Mouse (Mus musculus): ENCODE results near the gene Sppl2c. TPM values are rescaled to one million over a fixed set of nuclear protein-coding genes. Genes with fewer than 3 reads are reported as not detected.

Gene Sppl2c
- polyA plus RNA-seq, 1 experiment from 2014 or later = not detected

DNA sequence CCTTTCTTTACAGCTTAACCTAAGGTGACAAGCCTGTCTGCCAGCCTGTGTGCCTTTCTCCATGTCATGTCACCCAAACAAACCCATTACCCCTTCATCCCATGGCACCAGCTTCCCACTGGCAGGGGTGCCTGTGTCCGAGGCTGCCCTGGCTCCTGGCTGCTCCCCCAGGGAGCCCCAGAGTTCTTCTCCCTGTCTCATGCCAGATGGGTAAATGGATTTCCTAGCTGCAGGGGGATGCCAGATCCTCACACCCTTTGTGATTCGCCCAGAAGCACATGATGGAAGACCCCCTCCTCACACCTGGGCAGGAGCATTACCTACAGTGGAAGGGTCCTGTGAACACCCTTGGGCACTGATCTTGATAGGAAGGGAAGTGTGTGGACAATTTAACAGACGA is 29.7 kb upstream of the Sppl2c start:
- Histone ChIP-seq H3K9ac (ENCODE audit: low read depth, low read length) (no peak overlapping the region), H3K4me1 (replicated peaks; ENCODE audit: control insufficient read depth, insufficient read depth, low read length) (0 out of 2 replicates have a peak, but pooled peaks cover 3% of the 10 kb centered on the region), H3K9me3 (ENCODE audit: control insufficient read depth, low read length) (no peaks in the 10 kb centered on the region), H3K27me3 (replicated peaks; ENCODE audit: control insufficient read depth, insufficient read depth, low read length) (peaks cover 23% of the 10 kb centered on the region), H3K4me3 (ENCODE audit: low read depth, low read length) (no peak overlapping the region), H3K36me3 (ENCODE audit: control insufficient read depth, insufficient read depth, low read length) (no peaks in the 10 kb centered on the region), H3K4me2 (no peak overlapping the region), H3K27ac (ENCODE audit: low read depth, low read length) (no peak overlapping the region)
- DNase-seq (ENCODE audit: low spot score) (no peak), ATAC-seq (replicated peaks; ENCODE audit: low FRiP score) (no peak)
- WGBS = 56% methylated on average over 3 of the region's 3 CpGs

GRCm38 (mm10) chr11:104157603-104158259 is 28.4 kb upstream of the Sppl2c start:
- H3K27me3 ChIP-seq (replicated peaks; ENCODE audit: control insufficient read depth, insufficient read depth, low read length) = peaks cover 23% of the 10 kb centered on the region
- peak; percentile 75 for ATAC-seq (replicated peaks; ENCODE audit: low FRiP score)

DNA sequence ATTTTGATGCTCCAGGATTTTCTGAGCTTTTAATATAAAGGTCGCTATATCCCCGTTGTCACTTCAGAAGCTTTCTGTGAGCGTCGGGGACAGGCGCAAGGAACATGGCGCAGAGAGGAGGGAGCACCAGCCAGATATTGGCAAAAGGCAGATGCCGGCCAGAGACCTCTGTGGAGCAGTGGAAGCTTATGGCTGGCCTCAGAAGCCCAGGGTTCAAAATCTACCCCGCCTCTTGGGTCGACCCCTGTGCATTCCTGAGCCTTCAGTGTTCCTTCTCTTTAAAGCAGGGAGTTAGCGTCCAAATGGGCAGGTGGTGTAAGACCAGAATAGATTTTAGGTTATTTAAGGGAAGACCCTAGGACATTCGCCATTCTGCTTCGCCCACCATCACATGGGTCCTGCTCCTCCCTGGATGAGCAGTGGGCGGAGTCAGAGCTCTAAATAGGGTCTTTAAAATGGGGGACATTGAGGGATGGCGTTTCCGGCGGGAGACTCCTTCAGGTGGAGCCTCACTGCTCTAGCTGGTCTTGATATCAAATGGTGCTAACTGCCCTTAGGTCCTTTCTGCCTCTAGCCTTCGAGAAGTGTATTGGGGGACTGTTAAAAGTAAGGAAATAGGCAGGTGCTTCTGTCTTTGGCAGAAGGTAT is 27.7 kb upstream of the Sppl2c start:
- Histone ChIP-seq H3K4me3 (ENCODE audit: low read depth, low read length) (no peak overlapping the region), H3K9ac (ENCODE audit: low read depth, low read length) (no peak overlapping the region), H3K27me3 (replicated peaks; ENCODE audit: control insufficient read depth, insufficient read depth, low read length) (peaks cover 23% of the 10 kb centered on the region), H3K27ac (ENCODE audit: low read depth, low read length) (no peak overlapping the region), H3K4me2 (peak overlapping the region; percentile 51), H3K36me3 (ENCODE audit: control insufficient read depth, insufficient read depth, low read length) (no peaks in the 10 kb centered on the region), H3K4me1 (replicated peaks; ENCODE audit: control insufficient read depth, insufficient read depth, low read length) (0 out of 2 replicates have a peak, but pooled peaks cover 3% of the 10 kb centered on the region), H3K9me3 (ENCODE audit: control insufficient read depth, low read length) (no peaks in the 10 kb centered on the region)
- 12% methylated on average over 17 of the region's 17 CpGs for WGBS
- DNase-seq (ENCODE audit: low spot score) (no peak), ATAC-seq (replicated peaks; ENCODE audit: low FRiP score) (no peak)

More at GRCm38 (mm10) chr11:104157603-104158259, 28.4 kb upstream of the Sppl2c start:
- Histone ChIP-seq H3K4me2 (peak overlapping the region; percentile 51), H3K4me3 (ENCODE audit: low read depth, low read length) (0 out of 2 replicates have a peak overlapping the region, but pooled peaks have one; percentile 17), H3K9me3 (ENCODE audit: control insufficient read depth, low read length) (no peaks in the 10 kb centered on the region), H3K36me3 (ENCODE audit: control insufficient read depth, insufficient read depth, low read length) (no peaks in the 10 kb centered on the region), H3K4me1 (replicated peaks; ENCODE audit: control insufficient read depth, insufficient read depth, low read length) (0 out of 2 replicates have a peak, but pooled peaks cover 3% of the 10 kb centered on the region), H3K9ac (ENCODE audit: low read depth, low read length) (no peak overlapping the region), H3K27ac (ENCODE audit: low read depth, low read length) (no peak overlapping the region)
- DNase-seq (ENCODE audit: low spot score) = peak; percentile 46
- WGBS = 8% methylated on average over 23 of the region's 23 CpGs

DNA sequence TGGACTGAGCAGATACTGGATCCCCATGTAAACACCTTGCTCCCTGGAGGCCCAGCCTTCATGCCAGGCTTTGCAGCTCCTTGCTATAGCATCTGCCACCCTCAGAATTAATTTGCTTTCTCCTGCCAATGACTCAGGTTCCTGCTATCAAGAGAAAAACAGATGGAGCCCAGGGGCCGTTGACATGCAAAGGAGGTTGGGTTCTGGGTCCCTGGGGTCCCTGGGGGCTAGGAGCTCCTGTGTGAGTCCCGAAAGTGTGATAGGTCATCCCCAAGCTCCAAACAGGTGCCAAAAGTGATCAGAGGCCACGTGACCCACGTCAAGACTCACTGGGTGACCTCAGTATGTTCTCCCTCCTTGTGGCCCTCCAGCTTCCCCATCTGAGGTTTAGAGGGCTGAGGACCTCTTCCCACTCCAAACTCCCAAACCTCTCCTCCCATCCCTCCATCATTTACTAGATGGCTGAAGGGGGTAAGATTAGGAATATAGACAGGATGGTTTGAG is 26.3 kb upstream of the Sppl2c start:
- H3K4me1 ChIP-seq (replicated peaks; ENCODE audit: control insufficient read depth, insufficient read depth, low read length) = 0 out of 2 replicates have a peak, but pooled peaks cover 3% of the 10 kb centered on the region
- WGBS = 59% methylated on average over 4 of the region's 4 CpGs
- no peak overlapping the region for H3K4me3 ChIP-seq (ENCODE audit: low read depth, low read length)
- ATAC-seq (replicated peaks; ENCODE audit: low FRiP score) (no peak), DNase-seq (ENCODE audit: low spot score) (no peak)
- no peaks in the 10 kb centered on the region for H3K9me3 ChIP-seq (ENCODE audit: control insufficient read depth, low read length)
- peaks cover 23% of the 10 kb centered on the region for H3K27me3 ChIP-seq (replicated peaks; ENCODE audit: control insufficient read depth, insufficient read depth, low read length)
- H3K36me3 ChIP-seq (ENCODE audit: control insufficient read depth, insufficient read depth, low read length) = no peaks in the 10 kb centered on the region
- no peak overlapping the region for H3K9ac ChIP-seq (ENCODE audit: low read depth, low read length)
- no peak overlapping the region for H3K27ac ChIP-seq (ENCODE audit: low read depth, low read length)
- no peak overlapping the region for H3K4me2 ChIP-seq

DNA sequence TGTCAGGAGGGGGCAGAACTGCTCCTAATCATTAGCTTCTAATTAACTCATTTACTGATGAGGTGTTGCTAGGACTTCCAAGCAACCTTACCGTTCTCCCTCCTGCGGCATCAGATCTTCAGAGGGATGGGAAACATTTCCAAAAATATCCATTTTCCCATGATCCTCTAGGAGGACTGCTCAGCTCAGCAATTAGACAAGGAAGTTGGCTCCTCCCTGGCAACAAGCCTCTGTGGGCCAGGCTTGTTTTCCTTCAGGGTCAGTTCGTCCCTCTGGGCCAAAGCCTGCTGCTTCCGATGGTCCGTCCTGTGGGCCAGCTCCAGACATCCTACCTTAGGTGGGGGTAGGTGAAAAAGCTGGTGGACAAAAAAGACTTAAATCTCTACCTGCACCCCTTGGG is 25.0 kb upstream of the Sppl2c start:
- H3K36me3 ChIP-seq (ENCODE audit: control insufficient read depth, insufficient read depth, low read length) = no peaks in the 10 kb centered on the region
- peaks cover 23% of the 10 kb centered on the region for H3K27me3 ChIP-seq (replicated peaks; ENCODE audit: control insufficient read depth, insufficient read depth, low read length)
- no peak for DNase-seq (ENCODE audit: low spot score)
- H3K4me1 ChIP-seq (replicated peaks; ENCODE audit: control insufficient read depth, insufficient read depth, low read length) = 0 out of 2 replicates have a peak, but pooled peaks cover 3% of the 10 kb centered on the region
- no peak overlapping the region for H3K27ac ChIP-seq (ENCODE audit: low read depth, low read length)
- ATAC-seq (replicated peaks; ENCODE audit: low FRiP score) = no peak
- no peak overlapping the region for H3K4me3 ChIP-seq (ENCODE audit: low read depth, low read length)
- H3K9ac ChIP-seq (ENCODE audit: low read depth, low read length) = no peak overlapping the region
- no peak overlapping the region for H3K4me2 ChIP-seq
- H3K9me3 ChIP-seq (ENCODE audit: control insufficient read depth, low read length) = no peaks in the 10 kb centered on the region
- 78% methylated on average over 5 of the region's 5 CpGs for WGBS

- Histone ChIP-seq H3K36me3 (ENCODE audit: control insufficient read depth, insufficient read depth, low read length) (no peaks in the 10 kb centered on the region), H3K4me3 (ENCODE audit: low read depth, low read length) (no peak overlapping the region), H3K27me3 (replicated peaks; ENCODE audit: control insufficient read depth, insufficient read depth, low read length) (no peaks in the 10 kb centered on the region; the same call in 1 of the 2 replicates), H3K9me3 (ENCODE audit: control insufficient read depth, low read length) (no peaks in the 10 kb centered on the region), H3K9ac (ENCODE audit: low read depth, low read length) (no peak overlapping the region), H3K27ac (ENCODE audit: low read depth, low read length) (no peak overlapping the region), H3K4me1 (replicated peaks; ENCODE audit: control insufficient read depth, insufficient read depth, low read length) (no peaks in the 10 kb centered on the region), H3K4me2 (no peak overlapping the region)
- DNase-seq (ENCODE audit: low spot score) (no peak), ATAC-seq (replicated peaks; ENCODE audit: low FRiP score) (no peak)
- WGBS = 82% methylated on average over 10 of the region's 10 CpGs
Observed at GRCm38 (mm10) chr11:104164257-104164656, 21.9 kb upstream of the Sppl2c start.

DNA sequence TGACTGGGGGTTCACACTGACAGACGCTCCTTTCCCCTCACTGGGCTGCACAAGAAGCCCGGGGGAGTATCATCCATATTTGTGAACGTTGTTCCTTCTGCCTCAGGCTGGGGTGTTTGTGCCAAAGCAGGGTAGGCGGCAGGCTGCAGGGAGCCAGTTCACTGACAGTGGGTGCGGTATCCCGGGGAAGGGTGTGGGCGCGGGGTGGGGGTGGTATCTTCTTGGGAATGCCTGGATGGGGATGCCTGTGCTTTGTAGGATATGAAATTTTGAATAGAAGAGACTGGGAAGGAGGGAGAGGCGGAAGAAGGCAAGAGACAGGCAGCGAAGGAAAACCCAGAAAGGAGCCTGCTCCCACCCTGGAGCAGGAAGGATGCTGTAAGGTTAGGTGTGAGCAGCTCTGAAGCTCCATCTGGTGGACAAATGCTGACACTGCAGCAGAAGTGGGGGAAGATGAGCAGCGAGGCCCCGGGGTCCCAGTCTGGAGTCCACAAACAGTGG is 14.8 kb upstream of the Sppl2c start:
- no peaks in the 10 kb centered on the region for H3K9me3 ChIP-seq (ENCODE audit: control insufficient read depth, low read length)
- no peaks in the 10 kb centered on the region for H3K36me3 ChIP-seq (ENCODE audit: control insufficient read depth, insufficient read depth, low read length)
- no peak overlapping the region for H3K4me3 ChIP-seq (ENCODE audit: low read depth, low read length)
- no peak overlapping the region for H3K27ac ChIP-seq (ENCODE audit: low read depth, low read length)
- H3K9ac ChIP-seq (ENCODE audit: low read depth, low read length) = no peak overlapping the region
- WGBS = 34% methylated on average over 12 of the region's 12 CpGs
- DNase-seq (ENCODE audit: low spot score) (peak; percentile 52), ATAC-seq (replicated peaks; ENCODE audit: low FRiP score) (no peak)
- no peak overlapping the region for H3K4me2 ChIP-seq
- no peaks in the 10 kb centered on the region for H3K27me3 ChIP-seq (replicated peaks; ENCODE audit: control insufficient read depth, insufficient read depth, low read length)
- H3K4me1 ChIP-seq (replicated peaks; ENCODE audit: control insufficient read depth, insufficient read depth, low read length) = no peaks in the 10 kb centered on the region

DNA sequence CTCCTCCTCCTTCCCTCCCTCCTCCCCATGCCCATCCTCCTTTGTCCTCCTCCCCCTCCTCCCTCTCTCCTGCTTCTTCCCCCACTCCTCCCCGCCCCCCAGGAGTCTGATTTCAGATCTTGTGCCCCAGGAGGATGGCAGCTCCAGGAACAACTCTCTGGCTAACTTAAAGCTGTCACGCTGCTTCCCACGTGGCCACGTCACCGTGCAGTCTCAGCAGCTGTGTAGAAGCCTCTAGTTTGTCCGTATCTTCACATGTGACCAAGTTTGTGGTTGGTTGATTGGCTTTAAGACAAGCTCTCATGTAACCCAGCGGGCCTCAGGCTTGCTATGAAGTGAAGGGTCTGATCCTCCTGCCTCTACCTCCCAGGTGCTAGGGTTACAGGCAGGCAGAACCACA is 7.2 kb upstream of the Sppl2c start:
- WGBS = 31% methylated on average over 7 of the region's 7 CpGs
- DNase-seq (ENCODE audit: low spot score) = no peak

More for the DNA sequence above, 7.2 kb upstream of the Sppl2c start:
- Histone ChIP-seq H3K4me1 (replicated peaks; ENCODE audit: control insufficient read depth, insufficient read depth, low read length) (no peaks in the 10 kb centered on the region), H3K9me3 (ENCODE audit: control insufficient read depth, low read length) (no peaks in the 10 kb centered on the region), H3K27ac (ENCODE audit: low read depth, low read length) (no peak overlapping the region), H3K9ac (ENCODE audit: low read depth, low read length) (no peak overlapping the region), H3K36me3 (ENCODE audit: control insufficient read depth, insufficient read depth, low read length) (no peaks in the 10 kb centered on the region), H3K4me3 (ENCODE audit: low read depth, low read length) (no peak overlapping the region), H3K27me3 (replicated peaks; ENCODE audit: control insufficient read depth, insufficient read depth, low read length) (no peaks in the 10 kb centered on the region), H3K4me2 (no peak overlapping the region)
- ATAC-seq (replicated peaks; ENCODE audit: low FRiP score) = no peak

Measured in liver, embryonic 11.5 days (tissue).